Mouse (Mus musculus): ENCODE measurements around the gene Arhgef3. TPM values are rescaled to one million over a fixed set of nuclear protein-coding genes. Genes with fewer than 3 reads are reported as not detected.
A peak's percentile ranks its signal among the peaks of the same experiment; 100 is the strongest.

Gene Arhgef3
- polyA plus RNA-seq (2014; fragmentation: Nextera tagmentation; extraction: Ambion mirVana) = 6.4 and 6.8 TPM in 2 replicates

GRCm38 (mm10) chr14:27114362-27115274 is at the start of gene Arhgef3:
Arhgef3 (plus strand) TSS chr14:27114899.
- ATAC-seq (replicated peaks; ENCODE audit: low FRiP score) (0 out of 2 replicates have a peak, but pooled peaks have one; percentile 57), DNase-seq (ENCODE audit: low spot score) (peak; percentile 68)
- Histone ChIP-seq H3K36me3 (ENCODE audit: control insufficient read depth, insufficient read depth, low read length) (no peaks in the 10 kb centered on the region), H3K27me3 (replicated peaks; ENCODE audit: control insufficient read depth, insufficient read depth, low read length) (peaks cover 25% of the 10 kb centered on the region), H3K4me3 (ENCODE audit: low read depth, low read length) (peak within 1 kb of the TSS; percentile 61), H3K27ac (ENCODE audit: low read depth, low read length) (no peak within 1 kb of the TSS), H3K9me3 (ENCODE audit: control insufficient read depth, low read length) (no peaks in the 10 kb centered on the region), H3K9ac (ENCODE audit: low read depth, low read length) (peak within 1 kb of the TSS; percentile 40), H3K4me1 (replicated peaks; ENCODE audit: control insufficient read depth, insufficient read depth, low read length) (peaks cover 6% of the 10 kb centered on the region), H3K4me2 (peak within 1 kb of the TSS; percentile 96)
- 2% methylated on average over 58 of the region's 58 CpGs for WGBS

DNA sequence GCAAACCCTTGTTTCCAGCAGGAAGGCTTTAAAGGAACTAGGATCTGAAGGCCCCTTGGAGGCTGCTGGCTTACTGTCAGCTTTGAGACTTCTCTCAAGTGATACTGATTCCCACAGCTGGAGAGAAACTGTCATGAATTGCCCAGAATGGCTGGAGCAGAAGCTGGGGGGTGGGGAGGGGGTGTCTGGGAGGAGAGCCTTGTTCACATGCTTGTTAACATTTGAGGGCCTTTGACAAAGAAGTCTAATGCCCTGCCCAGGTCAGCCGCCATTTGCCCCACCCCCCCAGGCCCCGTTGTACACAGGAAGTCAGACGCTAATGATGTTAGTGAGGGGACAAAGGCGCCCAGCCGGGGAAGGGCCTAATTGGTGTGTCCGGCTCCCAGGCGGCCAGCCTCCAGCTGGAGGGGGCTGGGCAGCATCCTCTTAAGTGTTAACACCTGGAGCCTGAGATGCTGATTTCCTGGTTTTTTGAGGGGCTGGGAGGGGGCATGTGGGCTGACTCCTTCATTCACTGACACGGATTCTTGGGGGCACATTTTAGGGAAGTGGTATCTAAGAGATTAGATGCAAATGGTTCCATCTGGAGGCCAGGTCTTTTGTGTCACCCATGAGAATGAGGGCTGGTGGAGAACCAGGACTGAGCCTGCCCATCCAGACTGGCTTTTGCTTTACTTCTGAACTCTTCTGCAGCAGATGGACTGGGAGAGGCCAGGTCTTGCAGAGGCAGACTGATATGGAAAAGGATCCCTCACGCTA is 48.3 kb upstream of the Arhgef3 start:
- no peaks in the 10 kb centered on the region for H3K36me3 ChIP-seq (ENCODE audit: control insufficient read depth, insufficient read depth, low read length)
- no peak overlapping the region for H3K9ac ChIP-seq (ENCODE audit: low read depth, low read length)

GRCm38 (mm10) chr14:27067866-27068271 is 46.8 kb upstream of the Arhgef3 start:
- H3K4me3 ChIP-seq (ENCODE audit: low read depth, low read length) = no peak overlapping the region
- no peak for DNase-seq (ENCODE audit: low spot score)
- H3K4me1 ChIP-seq (replicated peaks; ENCODE audit: control insufficient read depth, insufficient read depth, low read length) = peaks cover 13% of the 10 kb centered on the region; the same call in 1 of the 2 replicates
- H3K9me3 ChIP-seq (ENCODE audit: control insufficient read depth, low read length) = no peaks in the 10 kb centered on the region
- H3K27ac ChIP-seq (ENCODE audit: low read depth, low read length) = no peak overlapping the region
- ATAC-seq (replicated peaks; ENCODE audit: low FRiP score) = no peak
- 60% methylated on average over 6 of the region's 6 CpGs for whole genome bisulfite sequencing
- H3K36me3 ChIP-seq (ENCODE audit: control insufficient read depth, insufficient read depth, low read length) = no peaks in the 10 kb centered on the region
- H3K27me3 ChIP-seq (replicated peaks; ENCODE audit: control insufficient read depth, insufficient read depth, low read length) = no peaks in the 10 kb centered on the region
- no peak overlapping the region for H3K4me2 ChIP-seq
- no peak overlapping the region for H3K9ac ChIP-seq (ENCODE audit: low read depth, low read length)

More for the DNA sequence above, 48.3 kb upstream of the Arhgef3 start:
- H3K27ac ChIP-seq (ENCODE audit: low read depth, low read length) = peak overlapping the region; percentile 32; the same call in 1 of the 2 replicates
- no peak overlapping the region for H3K4me2 ChIP-seq
- WGBS = 10% methylated on average over 9 of the region's 9 CpGs
- no peaks in the 10 kb centered on the region for H3K9me3 ChIP-seq (ENCODE audit: control insufficient read depth, low read length)
- H3K4me3 ChIP-seq (ENCODE audit: low read depth, low read length) = no peak overlapping the region
- DNase-seq (ENCODE audit: low spot score) (no peak), ATAC-seq (replicated peaks; ENCODE audit: low FRiP score) (no peak)
- H3K27me3 ChIP-seq (replicated peaks; ENCODE audit: control insufficient read depth, insufficient read depth, low read length) = no peaks in the 10 kb centered on the region
- H3K4me1 ChIP-seq (replicated peaks; ENCODE audit: control insufficient read depth, insufficient read depth, low read length) = peaks cover 3% of the 10 kb centered on the region; the same call in 1 of the 2 replicates

- Histone ChIP-seq H3K27me3 (replicated peaks; ENCODE audit: control insufficient read depth, insufficient read depth, low read length) (no peaks in the 10 kb centered on the region), H3K4me1 (replicated peaks; ENCODE audit: control insufficient read depth, insufficient read depth, low read length) (peaks cover 25% of the 10 kb centered on the region), H3K27ac (ENCODE audit: low read depth, low read length) (peak overlapping the region; percentile 39; the same call in 1 of the 2 replicates), H3K4me3 (ENCODE audit: low read depth, low read length) (no peak overlapping the region), H3K36me3 (ENCODE audit: control insufficient read depth, insufficient read depth, low read length) (no peaks in the 10 kb centered on the region), H3K4me2 (no peak overlapping the region), H3K9ac (ENCODE audit: low read depth, low read length) (no peak overlapping the region), H3K9me3 (ENCODE audit: control insufficient read depth, low read length) (no peaks in the 10 kb centered on the region)
- DNase-seq (ENCODE audit: low spot score) (no peak), ATAC-seq (replicated peaks; ENCODE audit: low FRiP score) (no peak)
- WGBS = 42% methylated on average over 8 of the region's 8 CpGs
These were observed 45.1 kb upstream of the Arhgef3 start for GRCm38 (mm10) chr14:27069434-27070097.

DNA sequence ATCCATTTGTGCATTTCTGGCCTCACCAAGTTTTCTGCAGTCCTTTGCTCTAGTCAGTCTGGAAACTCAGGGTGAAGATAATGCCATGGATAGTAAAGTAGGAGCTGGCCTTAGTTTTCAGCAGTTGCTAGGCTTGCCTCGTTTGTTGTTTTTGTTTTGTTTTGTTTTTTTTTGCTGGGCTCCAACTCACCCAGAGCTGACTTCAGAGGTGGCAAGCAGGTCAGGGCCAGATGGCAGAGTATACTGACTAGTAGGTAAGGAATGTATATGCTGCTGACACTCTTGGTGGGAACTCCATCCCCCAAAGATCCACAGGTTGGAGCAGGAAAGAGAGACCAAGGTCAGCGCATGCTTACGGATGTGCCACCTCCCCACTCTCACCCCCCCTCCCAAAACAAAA is 44.6 kb upstream of the Arhgef3 start:
- ATAC-seq (replicated peaks; ENCODE audit: low FRiP score) (no peak), DNase-seq (ENCODE audit: low spot score) (no peak)
- no peak overlapping the region for H3K4me3 ChIP-seq (ENCODE audit: low read depth, low read length)
- 48% methylated on average over 3 of the region's 3 CpGs for WGBS
- H3K36me3 ChIP-seq (ENCODE audit: control insufficient read depth, insufficient read depth, low read length) = no peaks in the 10 kb centered on the region
- no peak overlapping the region for H3K4me2 ChIP-seq
- H3K9me3 ChIP-seq (ENCODE audit: control insufficient read depth, low read length) = no peaks in the 10 kb centered on the region
- peaks cover 30% of the 10 kb centered on the region for H3K4me1 ChIP-seq (replicated peaks; ENCODE audit: control insufficient read depth, insufficient read depth, low read length)
- peak overlapping the region; percentile 39; the same call in 1 of the 2 replicates for H3K27ac ChIP-seq (ENCODE audit: low read depth, low read length)
- H3K27me3 ChIP-seq (replicated peaks; ENCODE audit: control insufficient read depth, insufficient read depth, low read length) = no peaks in the 10 kb centered on the region
- no peak overlapping the region for H3K9ac ChIP-seq (ENCODE audit: low read depth, low read length)

DNA sequence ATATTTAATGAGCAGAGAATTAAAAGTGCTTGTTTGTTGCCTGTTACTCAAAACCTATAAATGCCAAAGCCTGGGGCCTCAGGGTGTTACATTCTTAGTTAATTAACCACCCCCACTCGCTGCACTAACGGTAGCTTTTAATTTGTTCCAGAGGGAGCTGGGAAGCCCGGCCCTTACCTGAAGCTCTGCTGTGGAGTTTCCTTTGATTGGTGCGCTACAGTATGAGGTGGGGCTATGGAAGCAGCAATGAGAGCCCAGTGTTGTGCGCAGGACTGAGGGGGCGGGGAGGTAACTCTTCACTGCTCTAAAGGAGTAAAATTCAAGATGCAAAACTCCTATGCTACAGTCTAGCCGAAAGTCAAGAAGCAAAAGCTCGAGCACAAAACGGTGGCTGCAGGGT is 43.9 kb upstream of the Arhgef3 start:
- H3K4me2 ChIP-seq = no peak overlapping the region
- peaks cover 30% of the 10 kb centered on the region for H3K4me1 ChIP-seq (replicated peaks; ENCODE audit: control insufficient read depth, insufficient read depth, low read length)
- H3K36me3 ChIP-seq (ENCODE audit: control insufficient read depth, insufficient read depth, low read length) = no peaks in the 10 kb centered on the region
- ATAC-seq (replicated peaks; ENCODE audit: low FRiP score) (no peak), DNase-seq (ENCODE audit: low spot score) (no peak)
- no peak overlapping the region for H3K27ac ChIP-seq (ENCODE audit: low read depth, low read length)
- no peak overlapping the region for H3K9ac ChIP-seq (ENCODE audit: low read depth, low read length)
- no peaks in the 10 kb centered on the region for H3K9me3 ChIP-seq (ENCODE audit: control insufficient read depth, low read length)
- WGBS = 30% methylated on average over 9 of the region's 9 CpGs
- H3K4me3 ChIP-seq (ENCODE audit: low read depth, low read length) = no peak overlapping the region
- no peaks in the 10 kb centered on the region for H3K27me3 ChIP-seq (replicated peaks; ENCODE audit: control insufficient read depth, insufficient read depth, low read length)

DNA sequence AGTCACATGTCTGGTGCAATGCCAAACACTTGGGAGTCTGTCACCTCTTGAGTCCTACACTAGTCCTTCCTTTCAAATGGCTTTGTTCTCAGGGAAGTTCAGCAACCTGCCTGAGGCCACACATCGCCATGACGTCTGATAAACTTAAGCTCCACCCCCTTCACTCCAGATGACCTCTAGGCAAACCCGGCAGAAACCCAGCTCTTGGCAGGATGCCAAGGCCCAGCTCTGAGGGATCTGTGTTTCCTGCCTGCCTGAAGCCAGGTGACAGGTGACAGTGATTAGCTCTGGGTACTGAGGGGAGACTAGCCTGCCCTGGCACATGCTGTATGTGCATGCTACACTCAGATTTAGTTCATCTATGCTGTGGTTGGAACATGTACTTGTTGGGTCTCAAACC is 42.7 kb upstream of the Arhgef3 start:
- Histone ChIP-seq H3K9ac (ENCODE audit: low read depth, low read length) (no peak overlapping the region), H3K4me2 (no peak overlapping the region), H3K27ac (ENCODE audit: low read depth, low read length) (no peak overlapping the region), H3K36me3 (ENCODE audit: control insufficient read depth, insufficient read depth, low read length) (no peaks in the 10 kb centered on the region), H3K27me3 (replicated peaks; ENCODE audit: control insufficient read depth, insufficient read depth, low read length) (no peaks in the 10 kb centered on the region), H3K9me3 (ENCODE audit: control insufficient read depth, low read length) (no peaks in the 10 kb centered on the region), H3K4me1 (replicated peaks; ENCODE audit: control insufficient read depth, insufficient read depth, low read length) (peaks cover 30% of the 10 kb centered on the region), H3K4me3 (ENCODE audit: low read depth, low read length) (no peak overlapping the region)
- 9% methylated on average over 3 of the region's 3 CpGs for WGBS
- peak; percentile 29; the same call in 1 of the 2 replicates for ATAC-seq (replicated peaks; ENCODE audit: low FRiP score)
- no peak for DNase-seq (ENCODE audit: low spot score)

DNA sequence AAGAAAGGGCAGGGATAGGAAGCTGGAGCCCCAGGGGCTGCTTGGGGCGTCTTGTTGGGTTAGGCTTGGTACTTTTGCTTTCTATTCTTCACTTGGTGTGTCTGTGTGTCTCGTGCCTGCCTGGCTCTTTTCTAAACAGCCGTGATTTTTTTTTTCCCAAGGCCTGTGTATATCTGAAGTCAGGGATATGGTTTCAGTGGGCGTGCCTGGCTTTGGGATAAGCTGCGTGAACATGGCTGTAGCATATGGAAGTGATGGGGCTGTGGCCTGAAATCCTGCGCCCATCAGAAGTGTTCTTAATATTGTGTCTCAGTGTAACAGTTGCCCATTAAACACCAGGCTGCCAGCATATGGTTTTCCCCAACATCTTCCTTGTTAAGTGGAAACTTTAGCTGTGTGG is 39.6 kb upstream of the Arhgef3 start:
- Histone ChIP-seq H3K27ac (ENCODE audit: low read depth, low read length) (no peak overlapping the region), H3K4me1 (replicated peaks; ENCODE audit: control insufficient read depth, insufficient read depth, low read length) (peaks cover 30% of the 10 kb centered on the region), H3K9ac (ENCODE audit: low read depth, low read length) (no peak overlapping the region), H3K4me2 (no peak overlapping the region), H3K9me3 (ENCODE audit: control insufficient read depth, low read length) (no peaks in the 10 kb centered on the region), H3K27me3 (replicated peaks; ENCODE audit: control insufficient read depth, insufficient read depth, low read length) (no peaks in the 10 kb centered on the region), H3K36me3 (ENCODE audit: control insufficient read depth, insufficient read depth, low read length) (no peaks in the 10 kb centered on the region), H3K4me3 (ENCODE audit: low read depth, low read length) (no peak overlapping the region)
- 64% methylated on average over 6 of the region's 6 CpGs for WGBS
- no peak for DNase-seq (ENCODE audit: low spot score)
- no peak for ATAC-seq (replicated peaks; ENCODE audit: low FRiP score)
